Mouse (Mus musculus): ENCODE data around the gene Cd300c.
"Not testable (repeated sequence)": the region's sequence is repeated elsewhere in the genome, so short reads cannot be mapped to it uniquely, and the experiment has no call there.

Cd300c gene

GRCm38 (mm10) chr11:114968752-114969207 lies at the start of gene Cd300c:
Cd300c (minus strand) TSS chr11:114969157.
- no peak for DNase-seq (ENCODE audit: low spot score)

- DNase-seq (ENCODE audit: low spot score): not testable (repeated sequence)
Observed at GRCm38 (mm10) chr11:115016093-115016492, 47.1 kb upstream of the Cd300c start, which contains the start of gene Cd300ld2. Cd300ld2 (minus strand) TSS chr11:115016193.

DNA sequence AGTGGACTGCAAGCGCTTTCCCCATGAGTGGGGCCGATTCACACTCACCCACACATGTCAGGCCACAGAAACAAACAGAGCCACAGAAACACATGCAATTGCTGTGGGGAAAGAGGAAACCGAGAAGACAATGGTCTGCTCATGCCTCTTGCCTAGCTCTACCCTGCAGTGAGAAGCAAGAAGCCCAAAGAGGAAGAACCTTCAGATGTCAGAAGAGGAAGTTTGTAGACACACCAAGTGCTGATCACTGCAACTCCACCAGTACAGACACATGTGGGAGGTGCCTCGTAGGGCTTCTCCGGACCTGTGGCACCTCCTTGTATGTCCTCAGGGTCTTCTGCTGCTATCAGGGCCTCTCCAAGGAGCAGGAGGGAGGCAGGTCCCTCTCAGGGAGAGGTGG lies 35.1 kb upstream of the Cd300c start:
- no peak for DNase-seq (ENCODE audit: low spot score)

DNA sequence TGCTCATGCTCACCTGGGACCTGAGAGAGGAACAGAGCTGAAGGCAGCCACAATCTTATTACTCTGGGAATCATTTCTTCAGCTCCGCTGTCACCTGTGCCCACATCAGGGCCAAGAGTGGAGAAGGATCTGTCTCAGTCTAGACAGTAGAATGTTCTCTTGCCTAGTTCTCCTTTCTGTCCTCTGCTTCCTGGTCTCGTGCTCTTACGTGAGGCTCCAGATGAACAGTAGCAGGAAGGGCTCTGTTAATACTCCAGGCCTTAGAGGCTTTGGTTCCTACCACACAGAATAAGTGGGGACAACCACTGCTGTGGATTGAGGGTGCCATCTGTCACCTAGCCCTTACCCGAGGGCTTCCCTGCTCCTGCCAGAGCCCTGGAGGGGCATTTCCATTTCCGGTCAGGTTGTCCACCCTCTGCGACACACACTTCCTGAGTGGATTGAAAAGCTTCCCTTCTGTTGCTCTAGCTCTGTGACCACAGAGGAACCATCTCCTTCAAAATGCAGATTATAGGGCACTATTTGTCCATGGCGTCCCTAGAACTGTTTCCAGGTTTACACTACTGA lies 32.6 kb upstream of the Cd300c start, which contains the start of gene Cd300c2:
Cd300c2 (minus strand) TSS at position 407 of the 567 bp plus-strand sequence.
- DNase-seq (ENCODE audit: low spot score): no peak

- DNase-seq (ENCODE audit: low spot score): no peak
Observed at GRCm38 (mm10) chr11:114989793-114990192, 20.8 kb upstream of the Cd300c start, which contains the start of gene Cd300ld. Cd300ld (minus strand) TSS chr11:114989922.

DNA sequence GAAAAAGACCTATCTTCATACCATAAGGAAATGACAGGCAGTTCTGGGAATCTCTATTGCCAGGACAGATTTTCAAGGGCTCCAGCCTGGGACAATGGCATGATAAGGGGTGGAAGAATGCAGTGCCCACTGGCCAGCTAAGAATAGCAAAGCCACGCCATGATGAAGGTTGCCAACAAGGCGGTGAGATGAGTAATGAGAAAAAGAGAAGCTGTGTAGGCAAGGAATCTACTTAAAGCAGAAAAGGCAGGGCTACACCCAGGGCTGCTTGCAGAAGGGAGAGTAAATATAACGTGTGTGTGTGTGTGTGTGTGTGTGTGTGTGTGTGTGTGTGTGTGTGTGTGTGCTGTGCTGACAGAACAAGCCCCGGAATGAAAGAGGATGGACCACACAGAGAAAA lies 12.9 kb upstream of the Cd300c start:
- no peak for DNase-seq (ENCODE audit: low spot score)

DNA sequence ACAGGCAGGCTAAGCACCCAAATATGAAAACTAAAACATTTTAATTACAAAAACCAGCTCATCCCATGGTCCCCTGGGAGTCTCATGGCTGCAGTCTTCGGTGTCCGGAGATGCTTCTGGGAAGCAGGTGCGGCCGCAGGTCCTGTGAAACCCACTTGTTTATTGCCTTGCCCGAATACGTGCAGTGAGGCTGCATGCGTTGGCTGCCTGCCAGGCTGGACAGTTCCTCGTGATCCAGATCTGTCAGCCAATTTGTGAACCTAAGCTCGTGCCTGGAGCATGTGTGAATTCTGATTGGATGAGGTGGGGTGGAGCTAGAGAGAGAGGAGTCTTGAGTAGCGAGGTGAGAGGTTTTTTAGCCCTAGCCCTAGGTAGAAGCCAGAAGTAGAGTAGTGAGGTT lies 3.8 kb upstream of the Cd300c start:
- DNase-seq (ENCODE audit: low spot score): no peak

- no peak for DNase-seq (ENCODE audit: low spot score)
Observed at GRCm38 (mm10) chr11:114965182-114965828, 3.7 kb downstream of the Cd300c start.

DNA sequence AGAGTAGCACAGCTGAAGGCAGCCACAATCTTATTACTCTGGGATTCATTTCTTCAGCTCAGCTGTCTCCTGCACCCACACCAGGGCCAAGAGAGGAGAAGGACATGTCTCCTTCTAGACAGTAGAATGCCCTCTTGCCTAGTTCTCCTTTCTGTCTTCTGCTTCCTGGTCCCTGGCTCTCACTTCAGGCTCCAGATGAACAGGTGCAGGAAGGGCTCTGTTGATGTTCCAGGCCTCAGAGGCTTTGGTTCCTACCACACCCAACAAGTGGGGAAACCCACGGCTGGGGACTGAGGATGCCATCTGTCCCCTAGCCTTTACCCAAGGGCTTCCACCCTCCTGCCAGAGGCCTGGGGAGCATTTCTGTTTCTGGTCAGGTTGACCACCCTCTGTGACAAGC lies 8.6 kb downstream of the Cd300c start:
- DNase-seq (ENCODE audit: low spot score): no peak

DNA sequence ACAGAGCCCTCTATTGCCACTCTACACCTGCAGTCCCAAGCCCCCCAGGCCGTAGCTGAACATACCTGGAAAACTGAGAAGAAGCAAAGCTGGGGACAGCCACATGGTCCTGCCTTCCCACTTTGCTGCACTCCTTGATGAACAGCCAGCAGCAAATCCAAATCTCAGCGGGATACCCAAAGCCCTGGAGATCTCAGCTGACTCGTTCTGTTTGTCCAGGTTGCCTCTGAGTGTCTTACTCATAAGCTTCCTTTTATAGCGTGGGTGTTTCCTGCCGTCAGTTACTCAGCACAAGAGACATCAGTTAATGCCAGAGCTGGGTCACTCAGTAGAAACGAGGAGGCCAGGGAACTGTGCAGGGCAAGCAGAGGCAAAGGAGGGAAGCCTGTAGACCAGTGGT lies 34.8 kb downstream of the Cd300c start, which contains the start of gene Cd300lb:
Cd300lb (minus strand) TSS at position 243 of the 400 bp plus-strand sequence.
- no peak for DNase-seq (ENCODE audit: low spot score)

GRCm38 (mm10) chr11:114933591-114933990 lies 35.4 kb downstream of the Cd300c start:
- DNase-seq (ENCODE audit: low spot score): no peak

- DNase-seq (ENCODE audit: low spot score): no peak
Observed at GRCm38 (mm10) chr11:114931041-114931440, 37.9 kb downstream of the Cd300c start.

GRCm38 (mm10) chr11:114929581-114929980 lies 39.4 kb downstream of the Cd300c start:
- DNase-seq (ENCODE audit: low spot score): no peak

- peak; percentile 13 for DNase-seq (ENCODE audit: low spot score)
Observed at GRCm38 (mm10) chr11:114923961-114924360, 45.0 kb downstream of the Cd300c start.

DNA sequence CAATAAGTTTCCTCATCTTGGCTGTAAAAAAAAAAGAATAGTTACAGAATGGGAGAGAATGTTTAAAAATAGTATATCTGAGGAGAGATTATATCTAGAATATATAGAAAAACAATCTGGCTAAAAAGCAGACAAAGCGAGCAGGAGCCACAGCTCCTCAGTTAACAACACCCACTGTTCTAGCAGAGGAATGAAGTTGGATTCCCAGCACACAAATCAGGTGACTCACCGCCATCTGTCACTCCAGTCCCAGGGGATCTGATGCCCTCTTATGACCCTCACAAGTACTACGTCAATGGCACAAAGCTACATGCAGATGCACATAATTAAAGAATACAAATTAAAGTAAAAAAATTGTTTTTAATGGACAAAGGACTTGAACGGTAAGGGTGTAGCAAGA lies 46.5 kb downstream of the Cd300c start:
- no peak for DNase-seq (ENCODE audit: low spot score)

- no peak for DNase-seq (ENCODE audit: low spot score)
Observed at GRCm38 (mm10) chr11:114917120-114917519, 51.8 kb downstream of the Cd300c start.

DNA sequence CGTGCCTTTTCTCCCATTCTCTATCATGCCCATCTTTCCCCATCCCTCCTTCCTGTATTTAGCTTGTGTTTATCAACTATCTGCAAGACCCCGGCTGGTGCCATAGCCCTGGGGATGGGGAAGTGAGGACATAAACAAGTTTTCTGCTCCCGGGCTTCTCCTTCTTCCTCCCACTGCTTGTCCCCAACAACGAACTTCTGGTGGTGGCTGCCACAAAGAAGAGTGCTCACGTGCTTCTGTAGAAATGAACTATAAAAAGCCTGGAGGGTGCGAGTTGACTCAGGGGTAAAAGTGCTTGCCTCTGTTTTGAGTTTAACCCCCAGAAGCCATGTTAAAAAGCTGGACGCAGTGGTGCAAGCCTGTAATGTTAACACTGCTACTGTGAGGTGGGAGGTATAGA lies 54.0 kb downstream of the Cd300c start:
- DNase-seq (ENCODE audit: low spot score): no peak

GRCm38 (mm10) chr11:114912847-114913246 lies 56.1 kb downstream of the Cd300c start:
- peak; percentile 25 for DNase-seq (ENCODE audit: low spot score)

DNA sequence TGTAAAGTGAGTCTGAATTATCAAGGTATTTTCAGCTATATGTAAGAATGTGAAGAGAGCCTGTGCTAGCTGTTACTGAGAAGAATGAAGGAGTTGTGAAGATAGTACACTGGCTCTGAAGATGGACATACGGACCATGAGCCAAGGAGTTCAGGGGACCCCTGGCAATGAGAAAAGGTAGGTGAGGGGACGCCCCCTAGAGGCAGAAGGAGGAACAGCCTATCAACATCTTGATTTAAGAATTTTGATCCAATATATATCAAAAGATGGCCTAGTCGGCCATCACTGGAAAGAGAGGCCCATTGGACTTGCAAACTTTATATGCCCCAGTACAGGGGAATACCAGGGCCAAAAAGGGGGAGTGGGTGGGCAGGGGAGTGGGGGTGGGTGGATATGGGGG lies 59.4 kb downstream of the Cd300c start:
- DNase-seq (ENCODE audit: low spot score): not testable (repeated sequence)

GRCm38 (mm10) chr11:114908086-114908485 lies 60.9 kb downstream of the Cd300c start:
- DNase-seq (ENCODE audit: low spot score): no peak

DNA sequence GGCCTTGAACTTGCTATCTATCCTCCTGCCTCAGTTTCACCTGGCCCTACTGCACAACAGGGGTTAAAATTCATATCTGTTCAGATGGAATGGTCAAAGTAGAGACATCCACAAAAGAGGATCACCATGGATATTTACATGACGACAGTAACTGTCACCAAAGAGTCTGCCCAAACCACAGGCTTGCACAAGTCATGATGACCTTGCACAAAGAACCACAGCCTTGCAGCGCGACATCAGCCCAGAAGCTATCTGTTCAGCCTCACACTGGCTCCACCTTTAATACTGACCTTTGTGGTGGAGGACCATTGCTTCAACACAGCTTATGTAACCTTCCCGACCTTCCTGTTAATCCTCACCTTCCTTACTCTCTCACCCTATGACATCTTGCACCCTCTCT lies 61.4 kb downstream of the Cd300c start:
- no peak for DNase-seq (ENCODE audit: low spot score)
